Mouse (Mus musculus) heart, adult 2 months (tissue): ENCODE measurements around the gene Cacna1b.

Experiments
- CTCF ChIP-seq: fragments of 200-600 bp; IDR thresholded peaks from 2 replicates; pipeline ENCODE4 v1.8.1; 2022; ENCODE audit warnings: antibody characterized with exemption, mild to moderate bottlenecking, moderate library complexity
- EP300 ChIP-seq: fragments of 200-500 bp; IDR thresholded peaks from 2 replicates; pipeline ENCODE4 v1.6.1; 2011; ENCODE audit warnings: low read depth, low read length, control low read depth; ENCODE audit not compliant: insufficient read depth
- POLR2A ChIP-seq: fragments of 200-500 bp; IDR thresholded peaks from 2 replicates; pipeline ENCODE4 v1.6.1; 2011; ENCODE audit warnings: mild to moderate bottlenecking, low read depth, low read length, control low read depth; ENCODE audit not compliant: insufficient read depth

GRCm38 (mm10) chr2:24770861-24771260 is 7.9 kb upstream of the Cacna1b start:
- no peak for TF ChIP-seq EP300
- TF ChIP-seq CTCF, result no peak
- no peak for TF ChIP-seq POLR2A
